Mouse (Mus musculus) hindbrain, embryonic 11.5 days (tissue): ENCODE data around the gene Wdr25. TPM values are rescaled to one million over a fixed set of nuclear protein-coding genes. Genes with fewer than 3 reads are reported as not detected.
A peak's percentile ranks its signal among the peaks of the same experiment; 100 is the strongest.
"Not testable (repeated sequence)": the region's sequence is repeated elsewhere in the genome, so short reads cannot be mapped to it uniquely, and the experiment has no call there.

Source experiments
- ATAC-seq: fragments of 200-750 bp; cut with Nextera tagmentation; 2 replicates; pipeline ENCODE4 v1.8.0; 2017; ENCODE audit warnings: mild to moderate bottlenecking, moderate TSS enrichment, moderate library complexity; ENCODE audit not compliant: low FRiP score
- DNase-seq: peaks from one replicate; pipeline ENCODE4 v3.0.0-alpha.2; 2015; ENCODE audit warnings: low spot score
- H3K27ac ChIP-seq: fragments of 300-500 bp; sonication (generic); 2 replicates; pipeline ENCODE4 v1.5.1; 2014; ENCODE audit warnings: mild to moderate bottlenecking, low read depth, low read length
- H3K27me3 ChIP-seq: fragments of 300-500 bp; sonication (generic); 2 replicates; pipeline ENCODE4 v1.6.1; 2014; ENCODE audit warnings: mild to moderate bottlenecking, low read length, moderate library complexity, mixed read lengths; ENCODE audit not compliant: control insufficient read depth, insufficient read depth
- H3K36me3 ChIP-seq: fragments of 300-500 bp; sonication (generic); 2 replicates; pipeline ENCODE4 v1.6.1; 2014; ENCODE audit warnings: mild to moderate bottlenecking, low read length, moderate library complexity, mixed read lengths; ENCODE audit not compliant: control insufficient read depth, insufficient read depth
- H3K4me1 ChIP-seq: fragments of 300-500 bp; sonication (generic); replicated peaks from 2 replicates; pipeline ENCODE4 v1.6.1; 2014; ENCODE audit warnings: low read length, mixed read lengths; ENCODE audit not compliant: control insufficient read depth, insufficient read depth
- H3K4me2 ChIP-seq: fragments of 300-500 bp; sonication (generic); replicated peaks from 2 replicates; pipeline ENCODE4 v1.6.1; 2014; ENCODE audit warnings: mild to moderate bottlenecking, low read depth, low read length
- H3K4me3 ChIP-seq: fragments of 300-500 bp; sonication (generic); 2 replicates; pipeline ENCODE4 v1.5.1; 2014; ENCODE audit warnings: low read depth, low read length
- H3K9ac ChIP-seq: fragments of 300-500 bp; sonication (generic); 2 replicates; pipeline ENCODE4 v1.6.1; 2014; ENCODE audit warnings: low read depth, low read length
- H3K9me3 ChIP-seq: fragments of 300-500 bp; sonication (generic); 2 replicates; pipeline ENCODE4 v1.6.1; 2016; ENCODE audit warnings: low read length; ENCODE audit not compliant: control insufficient read depth
- WGBS: fragments of 180-500 bp; shearing (Covaris S2); extraction: QIAGEN DNeasy Blood & Tissue Kit; methylation state at CpG from one replicate; pipeline ENCODE4 v1.1.7; 2014; 5-methylcytosine and 5-hydroxymethylcytosine counted together
- polyA plus RNA-seq: library from polyadenylated mRNA; unstranded; fragments of >200 nt; fragmentation: Nextera tagmentation; extraction: Ambion mirVana; gene quantifications from 2 replicates; pipeline ENCODE4 v1.2.1, GENCODE M21; 2014

The Wdr25 gene
- 3.5 and 5.4 TPM in 2 replicates for polyA plus RNA-seq

DNA sequence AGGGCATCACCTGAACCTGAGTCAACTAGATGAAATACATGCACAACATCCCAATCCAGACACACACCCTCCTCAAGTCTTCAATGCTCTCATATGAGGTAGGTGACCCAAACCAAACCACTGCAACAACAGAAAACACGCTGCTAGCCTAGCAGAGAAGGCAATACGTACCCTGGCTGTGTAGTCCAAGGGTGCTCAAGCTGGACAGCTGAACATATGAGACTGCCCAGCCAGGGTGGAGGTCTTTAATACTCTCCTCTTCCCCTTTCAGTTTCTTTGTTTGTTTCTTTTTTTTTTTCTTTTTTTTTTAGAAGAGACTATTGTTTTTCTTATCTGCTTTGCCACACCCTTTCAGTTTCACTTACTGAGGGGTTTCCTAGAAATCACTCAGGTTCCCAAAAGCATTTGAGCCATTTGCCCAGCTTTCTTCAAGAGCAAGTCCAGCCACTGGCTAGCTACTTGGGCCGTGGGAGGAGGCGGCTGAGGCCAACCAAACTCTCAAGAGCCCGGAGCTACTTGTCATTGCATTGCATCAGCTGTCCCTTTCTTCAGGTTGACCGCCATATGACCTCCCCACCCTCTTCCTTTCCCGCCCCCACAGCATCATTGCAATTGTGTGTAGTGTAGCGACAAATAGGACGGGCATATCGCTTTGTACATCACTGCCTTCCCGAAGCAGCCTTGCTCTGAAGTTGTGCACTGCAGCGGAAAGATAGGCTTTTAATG, at the start of gene Wdr25:
TSS of gene Wdr25 (plus strand) at position 643 of the 726 bp plus-strand sequence.
- 20% methylated on average over 12 of the region's 12 CpGs for WGBS
- 0 out of 2 replicates have a peak, but pooled peaks have one; percentile 2 for ATAC-seq
- H3K27ac ChIP-seq, result no peak within 1 kb of the TSS
- H3K9me3 ChIP-seq, result no peaks in the 10 kb centered on the region
- H3K36me3 ChIP-seq, result 0 out of 2 replicates have a peak, but pooled peaks cover 2% of the 10 kb centered on the region
- peaks cover 9% of the 10 kb centered on the region; the same call in 1 of the 2 replicates for H3K4me1 ChIP-seq
- H3K9ac ChIP-seq, result peak within 1 kb of the TSS; percentile 76
- H3K4me2 ChIP-seq, result peak within 1 kb of the TSS; percentile 87
- H3K4me3 ChIP-seq, result peak within 1 kb of the TSS; percentile 58
- no peak for DNase-seq
- H3K27me3 ChIP-seq, result no peaks in the 10 kb centered on the region

DNA sequence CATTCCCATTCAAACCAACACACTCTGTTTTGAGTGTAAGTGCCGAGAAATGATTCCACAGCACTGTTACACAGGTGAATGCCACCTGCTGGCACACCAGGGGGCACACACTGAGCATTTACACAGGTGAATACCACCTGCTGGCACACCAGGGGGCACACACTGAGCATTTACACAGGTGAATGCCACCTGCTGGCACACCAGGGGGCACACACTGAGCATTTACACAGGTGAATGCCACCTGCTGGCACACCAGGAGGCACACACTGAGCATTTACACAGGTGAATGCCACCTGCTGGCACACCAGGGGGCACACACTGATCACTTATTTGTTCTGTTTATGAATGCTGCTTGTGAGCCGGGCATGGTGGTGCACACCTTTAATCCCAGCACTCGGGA, 45.4 kb upstream of the Wdr25 start:
- 85% methylated on average over 3 of the region's 3 CpGs for WGBS
- not testable (repeated sequence) for H3K27ac ChIP-seq, H3K27me3 ChIP-seq, H3K4me2 ChIP-seq, H3K36me3 ChIP-seq, H3K9me3 ChIP-seq, DNase-seq, H3K4me3 ChIP-seq, H3K4me1 ChIP-seq, ATAC-seq, H3K9ac ChIP-seq

DNA sequence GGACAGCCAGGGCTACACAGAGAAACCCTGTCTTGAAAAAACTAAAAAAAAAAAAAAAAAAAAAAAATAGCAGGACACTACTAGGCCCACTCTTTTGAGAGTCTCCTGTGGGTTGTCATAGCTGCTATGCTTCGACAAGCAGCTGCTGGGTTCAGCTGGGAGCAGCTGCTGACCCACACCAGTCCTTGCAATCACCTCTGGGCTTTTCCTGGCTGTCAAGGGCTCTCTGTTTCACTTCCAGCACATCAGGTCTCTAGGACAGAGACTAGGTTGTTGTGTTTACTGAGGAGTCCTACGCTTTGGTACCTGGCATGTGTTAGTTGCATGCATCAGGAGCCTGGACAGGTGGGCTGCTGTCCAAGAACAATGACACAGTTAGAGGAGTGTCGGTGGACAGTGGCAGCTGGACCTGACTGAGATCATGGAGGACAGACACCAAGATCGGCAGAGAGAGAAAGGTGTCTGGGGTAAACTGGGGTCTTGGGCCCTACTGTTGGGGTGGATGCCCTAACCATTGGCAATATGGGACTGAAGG, 43.9 kb upstream of the Wdr25 start:
- WGBS, result 87% methylated on average over 4 of the region's 4 CpGs
- ATAC-seq, result no peak
- Histone ChIP-seq H3K4me1 (no peaks in the 10 kb centered on the region; the same call in 1 of the 2 replicates), H3K9me3 (no peaks in the 10 kb centered on the region), H3K9ac (no peak overlapping the region), H3K4me3 (no peak overlapping the region), H3K4me2 (no peak overlapping the region), H3K27me3 (no peaks in the 10 kb centered on the region), H3K27ac (no peak overlapping the region), H3K36me3 (no peaks in the 10 kb centered on the region)
- no peak for DNase-seq

DNA sequence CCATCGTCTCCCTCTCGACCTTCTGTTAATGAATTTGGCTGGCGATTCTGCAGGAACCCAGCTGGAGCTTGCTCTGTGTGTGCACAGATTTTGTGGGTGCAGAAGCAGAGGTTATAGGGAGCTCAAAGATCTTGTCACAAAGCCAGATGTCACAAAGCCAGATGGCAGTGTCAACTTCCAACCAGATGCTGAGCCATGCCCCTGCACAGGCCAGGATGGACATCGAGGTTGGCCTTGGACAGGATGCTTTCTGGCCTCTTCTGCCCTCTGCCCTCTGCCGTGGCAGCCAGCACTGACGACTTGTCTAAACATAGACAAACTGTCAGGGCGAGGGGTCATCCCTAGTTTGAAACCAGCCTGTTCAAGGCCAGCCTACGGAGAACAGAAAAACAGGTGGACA, 43.3 kb upstream of the Wdr25 start:
- no peak overlapping the region for H3K4me3 ChIP-seq
- no peak for DNase-seq
- no peak overlapping the region for H3K4me2 ChIP-seq
- H3K4me1 ChIP-seq, result no peaks in the 10 kb centered on the region; the same call in 1 of the 2 replicates
- H3K27ac ChIP-seq, result no peak overlapping the region
- no peaks in the 10 kb centered on the region for H3K27me3 ChIP-seq
- WGBS, result 59% methylated on average over 8 of the region's 8 CpGs
- H3K9ac ChIP-seq, result no peak overlapping the region
- H3K36me3 ChIP-seq, result no peaks in the 10 kb centered on the region
- no peaks in the 10 kb centered on the region for H3K9me3 ChIP-seq
- no peak for ATAC-seq

DNA sequence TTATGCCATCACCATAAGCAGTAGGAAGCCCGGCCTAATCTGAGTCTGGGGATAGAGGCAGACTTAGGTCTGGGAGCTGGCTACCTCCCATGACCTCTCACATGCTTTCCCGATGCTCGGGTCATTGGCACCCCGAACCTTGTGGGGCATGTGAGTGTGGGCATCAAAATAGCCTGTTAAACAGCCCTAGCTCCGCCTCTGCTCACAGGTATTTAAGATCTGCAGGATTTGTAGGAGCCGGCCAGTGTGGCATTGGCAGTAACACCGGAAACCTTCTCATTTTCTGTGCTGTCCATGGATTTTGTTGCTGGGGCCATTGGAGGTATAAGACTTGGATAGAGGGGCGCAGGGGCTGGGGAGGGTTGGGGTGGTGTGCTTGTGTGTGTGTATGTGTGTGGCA, 42.5 kb upstream of the Wdr25 start:
- H3K4me2 ChIP-seq, result no peak overlapping the region
- H3K4me3 ChIP-seq, result no peak overlapping the region
- WGBS, result 85% methylated on average over 8 of the region's 8 CpGs
- no peaks in the 10 kb centered on the region for H3K36me3 ChIP-seq
- H3K27ac ChIP-seq, result no peak overlapping the region
- no peaks in the 10 kb centered on the region for H3K27me3 ChIP-seq
- no peaks in the 10 kb centered on the region for H3K9me3 ChIP-seq
- no peak for DNase-seq
- H3K4me1 ChIP-seq, result no peaks in the 10 kb centered on the region; the same call in 1 of the 2 replicates
- no peak overlapping the region for H3K9ac ChIP-seq
- ATAC-seq, result no peak

DNA sequence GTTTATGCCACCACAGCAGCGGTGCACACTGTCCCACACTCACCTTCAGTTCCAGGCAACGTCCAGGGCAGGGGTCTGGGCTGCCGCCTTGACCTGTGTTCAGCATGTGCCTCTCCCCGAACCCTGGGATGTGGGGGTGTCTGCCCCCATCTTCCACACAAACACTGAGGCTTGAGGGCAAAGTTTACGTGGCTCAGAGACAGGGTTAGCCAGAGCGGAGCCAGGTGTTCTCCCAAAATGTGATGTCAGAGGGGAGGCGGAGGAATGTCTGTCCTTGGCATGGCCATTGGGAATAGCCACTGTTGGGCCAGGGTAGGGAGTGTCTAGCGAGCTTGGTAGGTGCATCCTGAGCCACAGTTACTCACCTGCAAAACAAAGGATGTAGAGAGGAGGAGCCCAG, 40.6 kb upstream of the Wdr25 start:
- Histone ChIP-seq H3K27ac (no peak overlapping the region), H3K4me1 (no peaks in the 10 kb centered on the region; the same call in 1 of the 2 replicates), H3K9ac (no peak overlapping the region), H3K4me3 (no peak overlapping the region), H3K9me3 (no peaks in the 10 kb centered on the region), H3K27me3 (no peaks in the 10 kb centered on the region), H3K36me3 (no peaks in the 10 kb centered on the region), H3K4me2 (no peak overlapping the region)
- WGBS, result 85% methylated on average over 8 of the region's 8 CpGs
- no peak for ATAC-seq
- no peak for DNase-seq

DNA sequence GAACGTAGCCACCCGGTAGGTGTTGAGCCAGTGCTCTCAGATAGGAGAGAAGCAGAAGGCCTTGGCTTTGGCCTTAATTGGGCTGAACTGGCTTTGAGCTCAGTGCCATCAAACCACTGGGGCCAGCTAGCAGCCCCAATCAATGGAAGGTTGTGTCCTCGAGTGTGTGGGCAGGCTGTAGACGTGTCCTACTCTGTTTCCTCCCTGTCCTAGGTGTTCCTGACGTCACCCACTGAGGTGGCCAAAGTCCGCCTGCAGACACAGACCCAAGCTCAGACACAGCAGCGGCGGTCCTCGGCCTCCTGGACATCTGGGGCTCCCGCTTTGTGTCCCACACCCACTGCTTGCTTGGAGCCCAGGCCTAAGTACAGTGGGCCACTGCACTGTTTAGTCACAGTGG, 38.4 kb upstream of the Wdr25 start:
- Histone ChIP-seq H3K4me1 (no peaks in the 10 kb centered on the region; the same call in 1 of the 2 replicates), H3K27ac (no peak overlapping the region), H3K9me3 (no peaks in the 10 kb centered on the region), H3K4me3 (no peak overlapping the region), H3K27me3 (no peaks in the 10 kb centered on the region), H3K36me3 (no peaks in the 10 kb centered on the region), H3K9ac (no peak overlapping the region), H3K4me2 (no peak overlapping the region)
- WGBS, result 93% methylated on average over 10 of the region's 10 CpGs
- no peak for ATAC-seq
- DNase-seq, result no peak

DNA sequence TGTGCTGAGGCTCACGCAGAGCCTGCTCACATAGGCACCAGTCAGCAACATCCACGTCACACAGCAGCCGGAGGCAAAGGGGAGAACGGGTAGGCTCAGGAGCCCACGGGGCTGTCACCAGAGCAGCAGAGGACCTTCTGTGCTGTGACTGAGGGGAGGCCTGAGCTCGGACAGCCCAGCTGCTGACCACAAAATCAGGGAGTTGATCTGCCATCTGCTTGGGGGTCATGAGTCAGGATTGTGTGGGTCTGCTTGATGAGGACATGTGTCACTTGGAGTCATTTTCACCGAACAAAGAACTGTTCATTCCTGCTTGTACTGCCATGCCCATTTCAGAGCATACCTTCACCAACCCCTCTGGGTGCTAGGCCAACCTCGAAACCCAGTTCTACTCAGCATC, 37.2 kb upstream of the Wdr25 start:
- Histone ChIP-seq H3K9ac (no peak overlapping the region), H3K4me1 (no peaks in the 10 kb centered on the region), H3K9me3 (no peaks in the 10 kb centered on the region), H3K4me2 (no peak overlapping the region), H3K27ac (no peak overlapping the region), H3K36me3 (0 out of 2 replicates have a peak, but pooled peaks cover under 1% of the 10 kb centered on the region), H3K4me3 (no peak overlapping the region), H3K27me3 (no peaks in the 10 kb centered on the region)
- ATAC-seq (no peak), DNase-seq (no peak)
- WGBS, result 85% methylated on average over 8 of the region's 8 CpGs

DNA sequence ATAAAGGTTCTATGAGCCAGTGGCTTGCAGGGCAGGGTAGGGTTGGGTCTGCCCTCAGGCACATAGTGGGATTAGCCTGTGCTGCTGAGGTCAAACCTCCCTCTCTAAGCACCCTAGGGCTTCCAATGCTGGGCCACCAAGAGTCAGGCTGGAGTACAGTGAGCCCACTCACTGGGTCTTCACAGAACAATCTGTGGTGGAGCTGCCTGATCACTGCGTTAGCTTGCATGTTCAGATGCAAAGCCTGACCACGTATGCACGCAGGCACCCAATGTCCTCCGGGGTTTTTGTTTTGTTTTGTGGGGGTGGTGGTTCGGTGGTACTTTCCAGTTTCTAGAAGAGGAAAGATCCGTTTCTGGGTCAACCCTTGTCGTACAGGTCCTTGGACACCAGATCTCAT, 36.3 kb upstream of the Wdr25 start:
- DNase-seq (no peak), ATAC-seq (no peak)
- H3K27me3 ChIP-seq, result no peaks in the 10 kb centered on the region
- H3K4me2 ChIP-seq, result no peak overlapping the region
- H3K9ac ChIP-seq, result no peak overlapping the region
- H3K9me3 ChIP-seq, result no peaks in the 10 kb centered on the region
- H3K27ac ChIP-seq, result no peak overlapping the region
- no peaks in the 10 kb centered on the region for H3K4me1 ChIP-seq
- WGBS, result 89% methylated on average over 7 of the region's 7 CpGs
- no peak overlapping the region for H3K4me3 ChIP-seq
- 0 out of 2 replicates have a peak, but pooled peaks cover 2% of the 10 kb centered on the region for H3K36me3 ChIP-seq
